Mouse (Mus musculus) kidney, postnatal 10 days (tissue): ENCODE measurements at regions not wholly inside any gene's neighbourhood (a gene's known extent, or its start where the extent isn't known, plus 50 kb on each side); places are given as distances from the start of the nearest gene placed in this dataset.
A peak's percentile ranks its signal among the peaks of the same experiment; 100 is the strongest.

ENCODE experiments used
- DNase-seq: peaks from one replicate; pipeline ENCODE4 v3.0.0; 2021; ENCODE audit warnings: mixed read lengths

DNA sequence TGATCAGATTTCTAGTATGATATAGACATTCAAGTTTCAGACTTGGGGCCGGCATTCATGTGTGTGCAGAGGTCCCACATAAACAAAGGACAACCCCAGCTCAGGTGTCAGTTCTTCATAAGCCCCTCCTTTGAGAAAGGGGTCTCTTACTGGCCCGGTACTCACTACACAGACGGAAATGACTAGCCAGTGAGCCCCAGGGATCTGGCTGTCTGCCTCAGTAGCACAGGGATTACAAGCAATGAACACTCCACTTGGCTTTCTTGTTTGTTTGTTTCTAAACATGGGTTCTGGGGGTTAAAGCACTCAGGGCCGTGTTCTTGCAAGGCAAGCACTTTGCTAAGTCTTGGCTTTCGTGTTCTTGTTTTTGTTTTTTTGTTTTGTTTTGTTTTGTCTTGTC lies 115.3 kb upstream of the Atp6ap2 start:
- DNase-seq: no peak

DNA sequence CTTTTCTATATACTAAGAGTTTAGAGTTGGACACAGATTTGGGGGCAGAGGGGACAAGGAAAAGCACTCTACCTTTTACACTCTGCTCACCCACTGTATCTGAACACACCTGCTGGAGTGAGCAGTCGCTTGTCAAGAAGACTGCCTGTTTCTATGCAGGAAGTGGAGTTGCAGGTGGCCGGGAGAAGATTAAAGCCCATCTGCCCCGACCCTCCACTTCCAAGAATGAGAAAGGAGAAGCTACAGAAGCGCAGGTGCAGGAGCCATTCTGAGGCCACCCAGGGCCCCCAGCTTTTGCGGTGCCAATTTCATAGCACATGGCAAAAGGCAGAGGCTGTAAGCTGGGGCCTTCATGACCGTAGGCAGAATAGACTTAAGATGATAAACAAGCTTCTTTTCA lies 108.4 kb upstream of the Atp6ap2 start:
- no peak for DNase-seq

GRCm38 (mm10) chrX:12490957-12491356 lies 96.6 kb upstream of the Atp6ap2 start:
- DNase-seq: no peak

DNA sequence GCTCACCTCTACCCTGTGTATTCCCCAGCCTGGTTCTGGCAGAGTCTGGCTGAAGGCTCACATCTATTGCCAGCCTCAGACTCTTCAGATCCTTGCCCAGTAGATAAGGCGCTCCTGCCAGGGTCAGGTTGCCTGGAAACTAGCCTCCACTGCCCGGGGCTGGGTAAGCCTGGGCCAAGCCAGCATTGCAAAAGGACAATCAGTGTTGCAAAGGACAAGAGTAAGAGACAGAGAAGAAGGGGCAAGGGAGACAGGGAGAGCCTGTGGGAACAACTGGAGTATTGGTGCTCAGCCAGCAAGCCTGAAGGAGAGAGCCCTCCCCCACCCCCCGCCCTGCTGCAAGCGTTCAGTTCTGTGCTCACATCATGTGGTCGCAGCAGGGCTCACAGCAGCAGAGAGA lies 94.4 kb upstream of the Atp6ap2 start:
- DNase-seq: peak; percentile 19

DNA sequence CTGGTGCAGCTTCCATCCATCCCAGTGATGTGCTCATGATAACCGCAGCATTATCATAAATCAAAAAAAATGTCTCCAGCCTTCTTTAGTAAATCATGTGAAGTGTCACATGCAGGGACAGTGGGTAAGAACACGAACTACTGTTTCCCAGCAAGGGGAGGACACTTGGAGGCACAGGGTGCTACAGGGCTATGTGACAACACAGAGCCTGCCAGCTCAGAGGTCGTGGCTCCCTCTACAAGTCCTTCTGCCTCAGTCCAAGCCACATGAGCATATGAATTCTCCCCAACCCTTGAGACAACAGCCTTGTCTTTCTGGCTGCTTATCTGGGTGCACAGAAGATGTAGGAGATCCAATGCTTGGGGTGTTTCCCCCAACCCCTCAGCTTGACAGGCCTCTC lies 93.7 kb upstream of the Atp6ap2 start:
- DNase-seq: no peak

DNA sequence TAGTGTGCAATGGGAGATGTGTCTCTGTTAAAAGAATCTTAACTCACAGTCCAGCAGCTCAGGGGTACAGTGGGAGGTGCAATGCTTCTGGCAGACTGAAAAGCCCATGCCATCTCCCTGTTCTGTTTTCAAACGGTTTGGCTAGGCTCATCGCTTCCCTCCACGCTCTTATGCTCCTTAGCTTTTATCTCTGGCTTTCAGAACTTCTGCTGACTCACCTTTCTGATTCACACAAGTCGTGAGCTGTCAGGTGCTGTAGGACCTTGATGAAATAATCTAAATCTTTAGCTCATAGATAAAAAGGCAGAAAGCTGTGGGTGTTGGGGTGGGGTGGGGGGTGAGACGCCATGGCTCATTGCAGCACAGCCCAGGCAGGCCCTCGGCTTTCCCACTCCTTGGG lies 93.1 kb upstream of the Atp6ap2 start:
- DNase-seq: no peak

DNA sequence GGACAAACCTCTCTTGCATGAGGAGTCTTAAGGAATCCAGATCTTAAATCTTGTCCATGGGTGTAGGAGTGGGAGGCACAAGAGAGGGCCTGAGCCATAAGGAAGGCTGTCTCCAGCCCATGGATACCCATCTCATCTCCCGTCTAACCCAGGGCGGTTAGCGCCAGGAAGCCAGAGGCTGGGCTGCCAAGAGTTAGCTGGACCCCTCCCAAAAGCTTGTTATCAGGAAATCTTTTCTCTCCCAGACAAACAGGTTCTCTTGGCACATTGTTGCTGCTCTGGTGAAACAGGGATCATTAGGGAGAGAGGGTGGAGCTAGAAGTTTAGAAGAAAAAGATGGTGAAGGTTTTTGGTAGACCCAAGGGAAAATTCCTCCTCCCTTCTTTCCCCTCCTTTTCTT lies 87.0 kb upstream of the Atp6ap2 start:
- DNase-seq: peak; percentile 43

DNA sequence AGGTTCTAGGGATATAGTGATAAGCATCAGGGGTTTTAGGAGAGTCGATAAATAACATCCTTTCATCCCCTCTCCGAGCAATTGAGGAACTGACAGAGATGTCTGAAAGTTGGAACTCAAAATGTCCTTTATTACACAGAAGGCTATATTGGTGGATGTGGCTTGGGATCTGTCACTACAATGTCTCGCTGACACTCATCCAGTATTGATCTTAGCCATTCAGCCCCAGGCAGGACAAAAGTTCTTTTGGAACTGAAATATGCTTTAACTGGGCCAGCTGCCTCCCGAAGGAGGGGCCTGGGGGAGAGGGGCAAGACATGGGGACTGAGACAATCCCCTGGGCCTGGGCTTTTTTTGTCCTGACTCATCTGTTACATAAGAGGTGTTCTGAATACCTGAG lies 85.2 kb upstream of the Atp6ap2 start:
- DNase-seq: no peak

- DNase-seq: no peak
Observed at GRCm38 (mm10) chrX:12503581-12503980, 84.0 kb upstream of the Atp6ap2 start.

GRCm38 (mm10) chrX:12511119-12511518 lies 76.5 kb upstream of the Atp6ap2 start:
- DNase-seq: no peak

DNA sequence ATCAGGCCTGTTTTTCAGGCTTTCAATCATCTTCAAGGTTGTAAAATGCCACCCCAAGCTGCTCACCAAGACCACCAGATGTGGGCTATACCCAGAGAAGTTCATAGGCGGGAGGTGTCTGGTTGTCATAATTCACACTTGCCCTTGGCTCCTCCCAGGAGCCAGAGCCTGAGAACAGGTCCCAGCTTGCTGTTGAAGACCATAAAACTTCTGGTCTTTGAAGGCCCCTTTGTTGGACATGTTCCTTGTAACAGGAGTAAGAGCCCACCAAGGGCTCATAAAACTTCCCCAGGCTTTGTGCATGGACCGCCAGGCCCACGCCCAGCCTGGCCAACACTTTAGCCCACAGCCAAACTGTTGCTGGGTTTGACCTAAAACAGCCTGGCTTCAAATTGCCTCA lies 62.6 kb upstream of the Atp6ap2 start:
- no peak for DNase-seq

DNA sequence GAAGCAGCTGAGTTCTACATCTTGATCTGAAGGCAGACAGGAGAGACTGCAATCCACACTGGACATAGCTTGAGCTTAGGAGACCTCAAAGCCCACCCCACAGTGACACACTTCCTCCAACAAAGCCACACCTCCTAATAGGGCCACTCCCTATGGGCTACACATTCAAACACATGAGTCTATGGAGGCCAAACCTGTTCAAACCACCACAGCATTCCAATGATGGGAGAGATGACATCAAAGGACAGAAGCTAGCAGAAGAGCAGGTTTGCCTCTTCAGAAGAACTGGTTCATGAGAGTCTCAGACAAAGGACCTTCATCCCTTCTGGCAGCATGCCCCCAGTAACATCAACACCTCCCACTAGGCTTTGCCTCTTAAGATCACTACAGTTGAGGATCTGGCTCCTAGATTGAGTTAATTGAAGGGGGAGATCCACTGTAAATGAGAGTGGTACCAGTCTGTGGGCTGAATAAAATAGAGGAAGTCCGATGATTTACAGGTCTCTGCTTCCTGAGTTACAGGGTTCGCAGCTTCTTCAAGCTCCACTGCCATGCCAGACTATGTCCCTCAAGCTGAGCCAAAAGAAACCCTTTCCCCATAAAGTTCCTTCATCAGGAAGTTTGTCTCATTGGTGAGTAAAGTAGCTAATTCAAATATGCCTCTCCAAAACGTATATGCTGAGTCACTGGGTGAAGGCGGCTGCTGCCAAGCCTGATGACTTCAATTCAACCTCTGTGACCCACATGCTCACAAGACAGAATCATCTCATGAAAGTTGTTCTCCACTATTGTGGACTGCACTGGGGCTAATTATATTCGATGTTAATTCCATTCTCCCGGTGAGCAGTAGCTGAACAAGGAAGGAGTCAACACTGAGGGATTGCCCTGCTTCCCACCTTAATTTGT lies 56.9 kb upstream of the Atp6ap2 start:
- no peak for DNase-seq
